Mouse (Mus musculus): Measurements from ENCODE around the gene Wdr63. TPM values are rescaled to one million over a fixed set of nuclear protein-coding genes. Genes with fewer than 3 reads are reported as not detected.

The Wdr63 gene
- polyA plus RNA-seq, 1 experiment, result 1.4 TPM

- no peak overlapping the region for H3K4me3 ChIP-seq (ENCODE audit: insufficient read depth, low read length)
- H3K4me1 ChIP-seq (ENCODE audit: control insufficient read depth, insufficient read depth, low read length), result no peaks in the 10 kb centered on the region
- H3K27ac ChIP-seq (ENCODE audit: insufficient read depth, low read length), result no peak overlapping the region
- TF ChIP-seq CTCF (IDR thresholded peaks at IDR 0.05; ENCODE audit: borderline replicate concordance, insufficient read depth, low read length) (no peak), POLR2A (IDR thresholded peaks at IDR 0.05; ENCODE audit: low read depth, low read length) (no peak)
These were observed 82.4 kb downstream of the Wdr63 start for GRCm38 (mm10) chr3:146025499-146025898.

- TF ChIP-seq CTCF (IDR thresholded peaks at IDR 0.05; ENCODE audit: borderline replicate concordance, insufficient read depth, low read length) (no peak), POLR2A (IDR thresholded peaks at IDR 0.05; ENCODE audit: low read depth, low read length) (no peak)
- Histone ChIP-seq H3K27ac (ENCODE audit: insufficient read depth, low read length) (no peak overlapping the region), H3K4me3 (ENCODE audit: insufficient read depth, low read length) (no peak overlapping the region), H3K4me1 (ENCODE audit: control insufficient read depth, insufficient read depth, low read length) (no peaks in the 10 kb centered on the region)
These were observed 83.2 kb downstream of the Wdr63 start for GRCm38 (mm10) chr3:146024746-146025145.

GRCm38 (mm10) chr3:146022232-146022631 lies 85.7 kb downstream of the Wdr63 start:
- TF ChIP-seq POLR2A (IDR thresholded peaks at IDR 0.05; ENCODE audit: low read depth, low read length) (no peak), CTCF (IDR thresholded peaks at IDR 0.05; ENCODE audit: borderline replicate concordance, insufficient read depth, low read length) (no peak)
- H3K4me1 ChIP-seq (ENCODE audit: control insufficient read depth, insufficient read depth, low read length), result no peaks in the 10 kb centered on the region
- no peak overlapping the region for H3K4me3 ChIP-seq (ENCODE audit: insufficient read depth, low read length)
- H3K27ac ChIP-seq (ENCODE audit: insufficient read depth, low read length), result no peak overlapping the region

- Histone ChIP-seq H3K4me1 (ENCODE audit: control insufficient read depth, insufficient read depth, low read length) (no peaks in the 10 kb centered on the region), H3K4me3 (ENCODE audit: insufficient read depth, low read length) (no peak overlapping the region), H3K27ac (ENCODE audit: insufficient read depth, low read length) (no peak overlapping the region)
- no peak for TF ChIP-seq POLR2A (IDR thresholded peaks at IDR 0.05; ENCODE audit: low read depth, low read length)
- TF ChIP-seq CTCF (IDR thresholded peaks at IDR 0.05; ENCODE audit: borderline replicate concordance, insufficient read depth, low read length), result no peak
These were observed 90.4 kb downstream of the Wdr63 start for GRCm38 (mm10) chr3:146017521-146017920.

GRCm38 (mm10) chr3:146016979-146017378 lies 91.0 kb downstream of the Wdr63 start:
- H3K4me1 ChIP-seq (ENCODE audit: control insufficient read depth, insufficient read depth, low read length), result no peaks in the 10 kb centered on the region
- H3K27ac ChIP-seq (ENCODE audit: insufficient read depth, low read length), result no peak overlapping the region
- TF ChIP-seq POLR2A (IDR thresholded peaks at IDR 0.05; ENCODE audit: low read depth, low read length) (no peak), CTCF (IDR thresholded peaks at IDR 0.05; ENCODE audit: borderline replicate concordance, insufficient read depth, low read length) (no peak)
- no peak overlapping the region for H3K4me3 ChIP-seq (ENCODE audit: insufficient read depth, low read length)

- TF ChIP-seq CTCF (IDR thresholded peaks at IDR 0.05; ENCODE audit: borderline replicate concordance, insufficient read depth, low read length), result no peak
- no peak for TF ChIP-seq POLR2A (IDR thresholded peaks at IDR 0.05; ENCODE audit: low read depth, low read length)
- no peak overlapping the region for H3K4me3 ChIP-seq (ENCODE audit: insufficient read depth, low read length)
- peaks cover 7% of the 10 kb centered on the region for H3K4me1 ChIP-seq (ENCODE audit: control insufficient read depth, insufficient read depth, low read length)
- no peak overlapping the region for H3K27ac ChIP-seq (ENCODE audit: insufficient read depth, low read length)
These were observed 93.6 kb downstream of the Wdr63 start for GRCm38 (mm10) chr3:146014321-146014720.

GRCm38 (mm10) chr3:146013490-146013889 lies 94.4 kb downstream of the Wdr63 start:
- no peak overlapping the region for H3K27ac ChIP-seq (ENCODE audit: insufficient read depth, low read length)
- TF ChIP-seq CTCF (IDR thresholded peaks at IDR 0.05; ENCODE audit: borderline replicate concordance, insufficient read depth, low read length) (no peak), POLR2A (IDR thresholded peaks at IDR 0.05; ENCODE audit: low read depth, low read length) (no peak)
- peaks cover 7% of the 10 kb centered on the region for H3K4me1 ChIP-seq (ENCODE audit: control insufficient read depth, insufficient read depth, low read length)
- no peak overlapping the region for H3K4me3 ChIP-seq (ENCODE audit: insufficient read depth, low read length)

GRCm38 (mm10) chr3:146011544-146012218 lies 96.2 kb downstream of the Wdr63 start:
- no peak overlapping the region for H3K27ac ChIP-seq (ENCODE audit: insufficient read depth, low read length)
- H3K4me1 ChIP-seq (ENCODE audit: control insufficient read depth, insufficient read depth, low read length), result peaks cover 7% of the 10 kb centered on the region
- TF ChIP-seq CTCF (IDR thresholded peaks at IDR 0.05; ENCODE audit: borderline replicate concordance, insufficient read depth, low read length), result no peak
- TF ChIP-seq POLR2A (IDR thresholded peaks at IDR 0.05; ENCODE audit: low read depth, low read length), result no peak
- H3K4me3 ChIP-seq (ENCODE audit: insufficient read depth, low read length), result no peak overlapping the region

- Histone ChIP-seq H3K4me3 (ENCODE audit: insufficient read depth, low read length) (no peak overlapping the region), H3K27ac (ENCODE audit: insufficient read depth, low read length) (peak overlapping the region; percentile 66; the same call in 1 of the 2 replicates), H3K4me1 (ENCODE audit: control insufficient read depth, insufficient read depth, low read length) (peaks cover 7% of the 10 kb centered on the region)
- TF ChIP-seq POLR2A (IDR thresholded peaks at IDR 0.05; ENCODE audit: low read depth, low read length) (no peak), CTCF (IDR thresholded peaks at IDR 0.05; ENCODE audit: borderline replicate concordance, insufficient read depth, low read length) (no peak)
These were observed 97.2 kb downstream of the Wdr63 start for GRCm38 (mm10) chr3:146010751-146011150.

GRCm38 (mm10) chr3:146009859-146010645 lies 97.9 kb downstream of the Wdr63 start:
- Histone ChIP-seq H3K4me1 (ENCODE audit: control insufficient read depth, insufficient read depth, low read length) (peaks cover 7% of the 10 kb centered on the region), H3K4me3 (ENCODE audit: insufficient read depth, low read length) (no peak overlapping the region), H3K27ac (ENCODE audit: insufficient read depth, low read length) (peak overlapping the region; percentile 66)
- TF ChIP-seq CTCF (IDR thresholded peaks at IDR 0.05; ENCODE audit: borderline replicate concordance, insufficient read depth, low read length) (no peak), POLR2A (IDR thresholded peaks at IDR 0.05; ENCODE audit: low read depth, low read length) (no peak)
